Mouse (Mus musculus) myocyte (in vitro differentiated cells): Measurements from ENCODE around the gene Rnf41.
A peak's percentile ranks its signal among the peaks of the same experiment; 100 is the strongest.

Experiments
- POLR2A ChIP-seq: IDR thresholded peaks from one replicate; pipeline ENCODE4 v1.6.1; 2011; ENCODE audit warnings: low read depth, mild to moderate bottlenecking, control low read depth, moderate library complexity; ENCODE audit not compliant: insufficient read length
- REST ChIP-seq: IDR thresholded peaks from one replicate; pipeline ENCODE4 v1.6.1; 2011; ENCODE audit warnings: mild to moderate bottlenecking, control low read depth, moderate library complexity; ENCODE audit not compliant: insufficient read depth, insufficient read length
- TCF12 ChIP-seq: IDR thresholded peaks from one replicate; pipeline ENCODE4 v1.6.1; 2011; ENCODE audit warnings: mild to moderate bottlenecking, control low read depth; ENCODE audit not compliant: poor library complexity, insufficient read depth, severe bottlenecking
- TCF3 ChIP-seq: IDR thresholded peaks from one replicate; pipeline ENCODE4 v1.6.1; 2011; ENCODE audit warnings: low read depth, control low read depth; ENCODE audit not compliant: insufficient read length
- USF1 ChIP-seq: IDR thresholded peaks from one replicate; pipeline ENCODE4 v1.6.1; 2011; ENCODE audit warnings: low read depth, mild to moderate bottlenecking, control low read depth, moderate library complexity

DNA sequence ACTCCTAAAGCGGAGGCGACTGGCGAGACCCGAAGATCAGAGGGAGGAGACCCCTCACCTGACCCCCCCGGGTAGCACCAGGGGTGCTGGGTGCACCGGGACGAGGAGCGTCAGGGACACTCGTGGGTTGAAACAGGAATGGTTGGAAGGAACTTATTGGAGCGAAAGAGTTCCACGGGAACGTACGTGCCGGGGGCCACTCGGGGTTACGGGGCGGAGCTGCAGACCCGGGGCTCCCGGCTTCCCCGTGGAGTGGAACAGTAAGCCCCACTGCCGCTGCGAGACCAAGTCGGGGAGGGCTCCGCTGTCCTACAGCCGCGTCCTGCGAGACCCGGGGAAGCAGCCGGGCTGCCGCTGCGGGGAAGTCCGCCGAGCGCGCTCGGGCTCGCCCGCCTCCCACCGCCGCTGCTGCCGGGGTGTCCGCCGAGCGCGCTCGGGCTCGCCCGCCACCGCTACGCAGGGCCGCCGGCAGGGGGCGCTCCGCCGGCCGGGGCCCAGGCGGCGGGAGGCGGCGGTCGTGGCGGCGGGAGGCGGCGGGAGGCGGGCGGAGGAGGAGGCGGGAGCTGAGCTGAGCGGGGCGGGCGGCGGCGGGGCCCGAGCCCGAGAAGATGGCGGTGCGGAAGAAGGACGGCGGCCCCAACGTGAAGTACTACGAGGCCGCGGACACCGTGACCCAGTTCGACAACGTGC lies 47.4 kb downstream of the Rnf41 start, which contains the start of gene Smarcc2:
- TF ChIP-seq POLR2A = peak; percentile 87
- TF ChIP-seq REST = no peak
- no peak for TF ChIP-seq TCF3
- TF ChIP-seq USF1 = no peak
- no peak for TF ChIP-seq TCF12
